Mouse (Mus musculus) embryonic fibroblast, embryonic 13.5 days (primary cell): ENCODE measurements at regions not wholly inside any gene's neighbourhood (a gene's known extent, or its start where the extent isn't known, plus 50 kb on each side); places are given as distances from the start of the nearest gene placed in this dataset.

Source experiments
- H3K27ac ChIP-seq: 2 replicates; pipeline ENCODE4 v1.5.1; 2012; ENCODE audit warnings: low read length, control low read depth, inconsistent platforms; ENCODE audit not compliant: insufficient read depth
- H3K4me1 ChIP-seq: 2 replicates; pipeline ENCODE4 v1.6.1; 2011; ENCODE audit warnings: low read length; ENCODE audit not compliant: control insufficient read depth, insufficient read depth
- H3K4me3 ChIP-seq: 2 replicates; pipeline ENCODE4 v1.5.1; 2011; ENCODE audit warnings: mild to moderate bottlenecking, control low read depth, low read length; ENCODE audit not compliant: insufficient read depth
- CTCF ChIP-seq: IDR thresholded peaks from 2 replicates; pipeline ENCODE4 v1.5.1; 2011; ENCODE audit warnings: mild to moderate bottlenecking, control low read depth, low read length, moderate library complexity, borderline replicate concordance; ENCODE audit not compliant: insufficient read depth
- POLR2A ChIP-seq: IDR thresholded peaks from 2 replicates; pipeline ENCODE4 v1.6.1; 2011; ENCODE audit warnings: low read depth, mild to moderate bottlenecking, control low read depth, low read length, moderate library complexity

- TF ChIP-seq POLR2A (no peak), CTCF (no peak)
- Histone ChIP-seq H3K4me3 (no peak overlapping the region), H3K4me1 (no peaks in the 10 kb centered on the region), H3K27ac (no peak overlapping the region)
Measured at GRCm38 (mm10) chr2:75147967-75148366, 322.4 kb downstream of the Mtx2 start.

- Histone ChIP-seq H3K4me1 (peaks cover 3% of the 10 kb centered on the region), H3K27ac (no peak overlapping the region), H3K4me3 (no peak overlapping the region)
- no peak for TF ChIP-seq POLR2A
- no peak for TF ChIP-seq CTCF
Measured at GRCm38 (mm10) chr2:75149036-75149435, 323.4 kb downstream of the Mtx2 start.

GRCm38 (mm10) chr2:75149562-75149961 is 324.0 kb downstream of the Mtx2 start:
- Histone ChIP-seq H3K27ac (no peak overlapping the region), H3K4me3 (no peak overlapping the region), H3K4me1 (peaks cover 4% of the 10 kb centered on the region)
- TF ChIP-seq POLR2A: no peak
- TF ChIP-seq CTCF: no peak

GRCm38 (mm10) chr2:75150986-75151385 is 325.4 kb downstream of the Mtx2 start:
- no peak overlapping the region for H3K27ac ChIP-seq
- no peak overlapping the region for H3K4me3 ChIP-seq
- H3K4me1 ChIP-seq: peaks cover 4% of the 10 kb centered on the region
- TF ChIP-seq CTCF (no peak), POLR2A (no peak)

GRCm38 (mm10) chr2:75151519-75151918 is 325.9 kb downstream of the Mtx2 start:
- TF ChIP-seq POLR2A: no peak
- no peak for TF ChIP-seq CTCF
- Histone ChIP-seq H3K4me1 (peaks cover 4% of the 10 kb centered on the region), H3K4me3 (no peak overlapping the region), H3K27ac (no peak overlapping the region)

GRCm38 (mm10) chr2:75152477-75152990 is 326.9 kb downstream of the Mtx2 start:
- TF ChIP-seq CTCF: 0 out of 2 replicates have a peak, but pooled peaks have one; percentile 17
- TF ChIP-seq POLR2A: no peak
- peaks cover 4% of the 10 kb centered on the region for H3K4me1 ChIP-seq
- H3K27ac ChIP-seq: no peak overlapping the region
- no peak overlapping the region for H3K4me3 ChIP-seq

- TF ChIP-seq POLR2A (no peak), CTCF (no peak)
- H3K27ac ChIP-seq: no peak overlapping the region
- H3K4me3 ChIP-seq: no peak overlapping the region
- peaks cover 4% of the 10 kb centered on the region for H3K4me1 ChIP-seq
Measured at GRCm38 (mm10) chr2:75154448-75154847, 328.8 kb downstream of the Mtx2 start.

GRCm38 (mm10) chr2:75158581-75158980 is 333.0 kb downstream of the Mtx2 start:
- no peak overlapping the region for H3K27ac ChIP-seq
- H3K4me3 ChIP-seq: no peak overlapping the region
- TF ChIP-seq POLR2A (no peak), CTCF (no peak)
- H3K4me1 ChIP-seq: peaks cover 4% of the 10 kb centered on the region

- no peak overlapping the region for H3K27ac ChIP-seq
- no peak overlapping the region for H3K4me3 ChIP-seq
- H3K4me1 ChIP-seq: no peaks in the 10 kb centered on the region
- TF ChIP-seq POLR2A (no peak), CTCF (no peak)
Measured at GRCm38 (mm10) chr2:75161075-75161474, 335.5 kb downstream of the Mtx2 start.

GRCm38 (mm10) chr2:75164987-75165386 is 339.4 kb downstream of the Mtx2 start:
- no peak overlapping the region for H3K4me3 ChIP-seq
- TF ChIP-seq CTCF (no peak), POLR2A (no peak)
- H3K4me1 ChIP-seq: no peaks in the 10 kb centered on the region
- H3K27ac ChIP-seq: no peak overlapping the region

- no peaks in the 10 kb centered on the region for H3K4me1 ChIP-seq
Measured at GRCm38 (mm10) chr2:75176267-75176666, 350.7 kb downstream of the Mtx2 start.

More at GRCm38 (mm10) chr2:75176267-75176666, 350.7 kb downstream of the Mtx2 start:
- Histone ChIP-seq H3K27ac (no peak overlapping the region), H3K4me3 (no peak overlapping the region)
- TF ChIP-seq POLR2A (no peak), CTCF (no peak)
